Mouse (Mus musculus): ENCODE measurements around the gene Gprc6a.

Gene Gprc6a

DNA sequence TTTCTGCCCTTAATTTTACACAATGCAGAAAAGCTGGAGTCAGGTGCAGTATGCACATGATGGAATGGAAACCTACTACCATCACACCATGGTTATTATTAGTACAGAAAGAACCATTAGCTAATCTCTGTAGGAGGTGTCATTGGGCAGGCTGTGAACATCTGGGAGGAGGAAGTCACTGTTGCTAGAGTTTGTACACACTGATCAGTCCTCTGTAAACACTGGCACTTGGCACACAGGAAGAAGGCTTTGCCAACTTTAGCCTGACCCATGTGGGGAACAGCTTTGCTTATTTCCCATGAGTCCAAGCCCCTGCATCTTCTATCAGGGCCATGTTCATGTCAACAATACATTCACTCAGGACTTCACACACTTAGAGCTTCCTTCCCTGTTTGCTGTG lies 46.3 kb downstream of the Gprc6a start:
- no peak for DNase-seq

DNA sequence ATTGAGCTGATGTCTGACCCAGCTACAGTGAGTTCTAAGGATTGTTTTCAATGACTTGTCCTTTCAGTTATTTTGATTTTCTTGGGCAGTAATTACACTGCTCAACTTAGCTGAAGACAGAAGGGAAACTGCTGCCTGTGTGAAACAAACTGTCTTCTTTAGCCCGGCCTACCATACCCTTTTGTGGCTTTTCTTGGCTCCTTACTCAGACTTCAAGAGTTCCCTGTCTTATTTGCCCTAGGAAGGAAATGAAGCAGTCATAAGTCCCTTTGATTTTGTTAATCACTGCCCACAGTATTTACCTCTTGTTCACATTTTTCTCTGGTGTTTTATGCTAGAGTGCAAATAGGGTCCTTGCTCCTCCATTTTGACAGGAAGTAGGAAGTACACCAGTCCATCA lies 46.9 kb downstream of the Gprc6a start:
- DNase-seq, result no peak

DNA sequence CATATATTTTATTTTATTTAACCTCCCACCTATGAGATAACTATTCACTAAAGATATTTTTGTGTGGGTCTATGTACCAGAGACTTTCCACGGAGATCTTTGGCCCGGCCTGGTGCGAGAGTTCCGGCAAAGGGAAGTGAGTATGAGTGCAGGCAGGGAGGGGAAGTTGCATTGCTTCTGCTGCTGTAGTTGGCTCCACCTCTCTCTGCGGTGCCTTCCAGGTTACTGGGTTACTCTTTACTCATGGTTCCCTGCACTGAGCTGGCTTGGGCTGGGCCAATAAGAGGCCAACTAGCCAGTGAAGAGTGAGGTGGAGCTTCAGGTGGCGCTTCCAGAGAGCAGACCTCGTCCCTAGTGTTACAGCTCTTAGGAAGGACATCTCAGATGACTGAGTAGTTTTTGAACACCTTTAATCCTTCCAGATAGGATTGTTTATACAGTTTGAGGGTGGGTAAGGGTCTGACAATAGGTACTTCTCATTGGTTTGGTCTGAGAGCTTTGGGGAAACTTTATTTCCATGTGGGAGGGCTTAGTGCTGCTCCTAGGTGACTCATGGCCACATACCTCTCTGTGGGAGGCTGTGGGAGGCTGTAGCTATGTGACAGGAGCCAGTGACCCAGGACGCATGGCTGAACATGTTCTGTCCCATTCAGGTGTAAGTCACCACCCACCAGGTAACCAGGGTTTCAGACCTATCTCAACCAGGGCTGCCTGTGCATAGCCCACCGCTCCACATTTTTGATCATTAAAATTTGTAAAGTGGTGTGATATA lies 59.9 kb downstream of the Gprc6a start:
- DNase-seq, result no peak
